Mouse (Mus musculus) bone marrow, adult 2 months (tissue): ENCODE data around the gene Fbln1. TPM values are rescaled to one million over a fixed set of nuclear protein-coding genes. Genes with fewer than 3 reads are reported as not detected.
A peak's percentile ranks its signal among the peaks of the same experiment; 100 is the strongest.

Source experiments
- H3K27ac ChIP-seq: fragments of 200-500 bp; 2 replicates; pipeline ENCODE4 v1.5.1; 2012; ENCODE audit warnings: low read depth, mild to moderate bottlenecking, control low read depth, inconsistent platforms, low read length; ENCODE audit not compliant: control insufficient read depth, poor library complexity, insufficient read depth
- H3K4me1 ChIP-seq: fragments of 200-500 bp; 2 replicates; pipeline ENCODE4 v1.6.1; 2011; ENCODE audit warnings: low read length; ENCODE audit not compliant: control insufficient read depth, insufficient read depth
- H3K4me3 ChIP-seq: fragments of 200-500 bp; replicated peaks from 2 replicates; pipeline ENCODE3; 2011; ENCODE audit warnings: mild to moderate bottlenecking, low read depth, low read length, control low read depth; ENCODE audit not compliant: control insufficient read depth
- CTCF ChIP-seq: fragments of 200-500 bp; IDR thresholded peaks from 2 replicates; pipeline ENCODE4 v1.5.1; 2011; ENCODE audit warnings: low read length, control low read depth; ENCODE audit not compliant: control insufficient read depth, insufficient read depth
- POLR2A ChIP-seq: fragments of 200-500 bp; IDR thresholded peaks from 2 replicates; pipeline ENCODE4 v1.6.1; 2011; ENCODE audit warnings: low read depth, mild to moderate bottlenecking, control low read depth, low read length, borderline replicate concordance; ENCODE audit not compliant: control insufficient read depth
- WGBS: fragments of 180-500 bp; shearing (Covaris S2); methylation state at CpG from one replicate; pipeline ENCODE4 v1.1.7; 2018; 5-methylcytosine and 5-hydroxymethylcytosine counted together
- polyA plus RNA-seq: library from polyadenylated mRNA; stranded (reverse); fragments of >200 nt; gene quantifications from 2 replicates; pipeline ENCODE4 v1.2.4, GENCODE M21; 2011; ENCODE audit warnings: low replicate concordance; ENCODE audit not compliant: missing spikeins, insufficient read depth, insufficient read length

Gene Fbln1
- polyA plus RNA-seq, 1 experiment = 2.0 TPM

- Histone ChIP-seq H3K4me1 (no peaks in the 10 kb centered on the region; the same call in 1 of the 2 replicates), H3K27ac (peak within 1 kb of the TSS; percentile 99), H3K4me3 (peak within 1 kb of the TSS; percentile 70)
- TF ChIP-seq POLR2A (no peak), CTCF (no peak)
- 22% methylated on average over 15 of the region's 19 CpGs for WGBS
Observed at GRCm38 (mm10) chr15:85335671-85336300, 130.0 kb downstream of the Fbln1 start, which contains the start of gene Atxn10. Atxn10 (plus strand) TSS chr15:85336245.

Other genes with a start within 250 kb of the Fbln1 start
- gene 5031439G07Rik, start 217.4 kb upstream of the Fbln1 start, polyA plus RNA-seq = 11.9 and 14.9 TPM in 2 replicates
- not detected in 2 replicates for gene Upk3a, start 188.8 kb upstream of the Fbln1 start, polyA plus RNA-seq
- 2.0 and 8.7 TPM in 2 replicates for gene Fam118a, start 177.0 kb upstream of the Fbln1 start, polyA plus RNA-seq
- 0.62 TPM in 1 of 2 replicates, not detected in the other for gene Smc1b, start 74.0 kb upstream of the Fbln1 start, polyA plus RNA-seq
- gene Ribc2, start 73.9 kb upstream of the Fbln1 start, polyA plus RNA-seq = not detected in 2 replicates
- 24.4 and 66.8 TPM in 2 replicates for gene Atxn10, start 130.3 kb downstream of the Fbln1 start, polyA plus RNA-seq